Mouse (Mus musculus) E14TG2a.4 (cell line): Measurements from ENCODE around the gene Bpifc.
A peak's percentile ranks its signal among the peaks of the same experiment; 100 is the strongest.

Experiments
- H3K27me3 ChIP-seq: 2 replicates; pipeline ENCODE4 v1.6.1; 2014; ENCODE audit warnings: low read length, control low read depth; ENCODE audit not compliant: insufficient read depth
- H3K36me3 ChIP-seq: 2 replicates; pipeline ENCODE4 v1.6.1; 2014; ENCODE audit warnings: low read length, control low read depth; ENCODE audit not compliant: insufficient read depth
- H3K4me1 ChIP-seq: replicated peaks from 2 replicates; pipeline ENCODE4 v1.6.1; 2014; ENCODE audit warnings: low read depth, low read length, control low read depth
- H3K4me3 ChIP-seq: replicated peaks from 2 replicates; pipeline ENCODE4 v1.5.1; 2014; ENCODE audit warnings: mild to moderate bottlenecking, low read length
- H3K9me3 ChIP-seq: 2 replicates; pipeline ENCODE4 v1.6.1; 2014; ENCODE audit warnings: low read length, control low read depth
- CTCF ChIP-seq: conservative IDR thresholded peaks from 2 replicates; pipeline ENCODE4 v1.5.1; 2014; ENCODE audit warnings: low read length
- NANOG ChIP-seq: IDR thresholded peaks from 2 replicates; pipeline ENCODE4 v1.6.1; 2014; ENCODE audit warnings: borderline replicate concordance, low read length, mixed read lengths
- POU5F1 ChIP-seq: IDR thresholded peaks from 2 replicates; pipeline ENCODE4 v1.6.1; 2014; ENCODE audit warnings: low read length, borderline replicate concordance

Bpifc gene

GRCm38 (mm10) chr10:86022474-86022816, 10.8 kb upstream of the Bpifc start:
- TF ChIP-seq NANOG (no peak), CTCF (no peak), POU5F1 (no peak)
- H3K9me3 ChIP-seq = no peaks in the 10 kb centered on the region
- H3K4me1 ChIP-seq = peaks cover 57% of the 10 kb centered on the region
- H3K4me3 ChIP-seq = peak overlapping the region; percentile 93
- peaks cover 24% of the 10 kb centered on the region for H3K36me3 ChIP-seq
- H3K27me3 ChIP-seq = no peaks in the 10 kb centered on the region

- H3K36me3 ChIP-seq = peaks cover 22% of the 10 kb centered on the region
- no peaks in the 10 kb centered on the region for H3K9me3 ChIP-seq
- TF ChIP-seq CTCF = no peak; the same call in 1 of the 2 replicates
- no peak for TF ChIP-seq POU5F1
- no peak for TF ChIP-seq NANOG
- H3K27me3 ChIP-seq = no peaks in the 10 kb centered on the region
- peaks cover 62% of the 10 kb centered on the region for H3K4me1 ChIP-seq
- H3K4me3 ChIP-seq = peak within 1 kb of the TSS; percentile 93
Observed at GRCm38 (mm10) chr10:86021749-86022473, 10.2 kb upstream of the Bpifc start, which contains the start of gene Fbxo7. Gene Fbxo7 (plus strand): TSS chr10:86021972.

- Histone ChIP-seq H3K4me3 (peak overlapping the region; percentile 93), H3K4me1 (peaks cover 66% of the 10 kb centered on the region), H3K9me3 (no peaks in the 10 kb centered on the region), H3K27me3 (no peaks in the 10 kb centered on the region), H3K36me3 (peaks cover 20% of the 10 kb centered on the region)
- TF ChIP-seq CTCF = no peak
- TF ChIP-seq NANOG = no peak
Observed at GRCm38 (mm10) chr10:86021408-86021748, 9.7 kb upstream of the Bpifc start.

GRCm38 (mm10) chr10:86018813-86019212, 7.1 kb upstream of the Bpifc start:
- H3K36me3 ChIP-seq = no peaks in the 10 kb centered on the region
- peaks cover 64% of the 10 kb centered on the region for H3K4me1 ChIP-seq

GRCm38 (mm10) chr10:86017781-86018180, 6.1 kb upstream of the Bpifc start:
- TF ChIP-seq POU5F1 = no peak
- TF ChIP-seq CTCF = no peak
- no peak for TF ChIP-seq NANOG
- Histone ChIP-seq H3K9me3 (no peaks in the 10 kb centered on the region), H3K27me3 (no peaks in the 10 kb centered on the region), H3K4me3 (no peak overlapping the region; the same call in 1 of the 2 replicates), H3K36me3 (no peaks in the 10 kb centered on the region), H3K4me1 (peaks cover 53% of the 10 kb centered on the region)

More at GRCm38 (mm10) chr10:86018813-86019212, 7.1 kb upstream of the Bpifc start:
- peak overlapping the region; percentile 24; the same call in 1 of the 2 replicates for H3K4me3 ChIP-seq
- H3K27me3 ChIP-seq = no peaks in the 10 kb centered on the region
- no peaks in the 10 kb centered on the region for H3K9me3 ChIP-seq
- TF ChIP-seq CTCF = no peak
- TF ChIP-seq NANOG = peak; percentile 26; the same call in 1 of the 2 replicates

DNA sequence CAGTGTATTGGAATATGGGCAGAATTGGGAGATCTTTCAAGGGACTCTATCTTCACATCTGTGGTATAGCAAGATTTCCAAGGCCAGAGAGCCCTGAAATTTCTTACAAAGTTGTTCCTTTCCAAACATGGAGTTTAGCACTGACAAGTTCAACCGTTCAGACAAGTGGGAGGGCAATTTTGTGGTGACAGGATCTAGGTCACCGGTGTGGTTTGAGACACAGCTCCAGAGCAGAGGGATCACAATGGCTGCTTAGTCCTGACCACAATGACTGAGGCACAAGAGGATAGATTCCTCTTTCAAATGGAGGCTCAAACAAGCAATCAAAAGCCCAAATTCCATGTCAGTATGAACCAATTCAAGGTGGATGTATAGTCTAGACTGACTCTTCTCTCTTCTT, 523 bp downstream of the Bpifc start:
- Histone ChIP-seq H3K4me1 (0 out of 2 replicates have a peak, but pooled peaks cover 3% of the 10 kb centered on the region), H3K27me3 (0 out of 2 replicates have a peak, but pooled peaks cover 10% of the 10 kb centered on the region), H3K9me3 (no peaks in the 10 kb centered on the region), H3K4me3 (no peak overlapping the region), H3K36me3 (no peaks in the 10 kb centered on the region)
- TF ChIP-seq CTCF (no peak), POU5F1 (no peak), NANOG (no peak)

GRCm38 (mm10) chr10:86010636-86011035, 1.1 kb downstream of the Bpifc start:
- Histone ChIP-seq H3K36me3 (no peaks in the 10 kb centered on the region), H3K4me1 (no peaks in the 10 kb centered on the region), H3K4me3 (no peak overlapping the region), H3K9me3 (no peaks in the 10 kb centered on the region), H3K27me3 (0 out of 2 replicates have a peak, but pooled peaks cover 10% of the 10 kb centered on the region)
- TF ChIP-seq CTCF (no peak), NANOG (no peak), POU5F1 (no peak)

DNA sequence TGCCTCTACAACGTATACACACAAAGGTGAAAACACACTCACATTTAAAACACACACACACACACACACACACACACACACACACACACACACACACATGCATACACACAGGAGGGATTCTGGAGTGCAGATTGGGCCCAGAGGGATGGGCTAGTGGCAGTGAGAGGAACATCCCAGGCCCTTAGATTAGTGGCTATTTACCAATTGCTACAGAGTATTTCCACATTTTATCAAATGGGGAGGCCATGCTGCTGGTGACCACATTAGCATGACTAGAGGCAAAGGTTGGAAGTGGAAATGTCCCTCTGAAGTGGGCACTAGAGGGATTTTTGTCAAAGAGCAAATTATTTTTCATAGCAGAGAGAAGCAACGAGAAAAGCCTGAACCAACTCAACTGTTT, 2.0 kb downstream of the Bpifc start:
- Histone ChIP-seq H3K27me3 (0 out of 2 replicates have a peak, but pooled peaks cover 10% of the 10 kb centered on the region), H3K36me3 (no peaks in the 10 kb centered on the region), H3K4me3 (no peak overlapping the region), H3K9me3 (no peaks in the 10 kb centered on the region), H3K4me1 (no peaks in the 10 kb centered on the region)
- no peak for TF ChIP-seq CTCF
- no peak for TF ChIP-seq NANOG
- TF ChIP-seq POU5F1 = no peak

DNA sequence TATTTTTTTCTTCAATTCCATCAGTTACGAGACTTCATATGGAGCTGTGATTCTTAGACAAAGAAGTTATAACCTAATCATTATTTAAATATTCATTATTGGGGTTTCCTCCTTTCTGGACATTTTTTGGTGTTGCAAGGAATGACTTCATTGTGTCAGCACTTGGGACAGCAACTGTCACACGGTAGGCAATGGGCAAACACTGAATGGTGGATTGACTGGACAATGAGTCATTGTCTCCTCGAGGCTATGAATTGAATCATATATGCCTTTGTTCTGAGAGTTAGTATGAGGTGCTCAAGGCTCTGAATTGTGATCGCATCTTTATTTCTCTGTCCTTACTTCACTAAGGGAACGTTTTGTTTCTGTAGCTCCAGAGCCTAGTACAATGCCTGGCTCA, 5.2 kb downstream of the Bpifc start:
- Histone ChIP-seq H3K4me3 (no peak overlapping the region), H3K36me3 (no peaks in the 10 kb centered on the region), H3K9me3 (no peaks in the 10 kb centered on the region), H3K27me3 (0 out of 2 replicates have a peak, but pooled peaks cover 8% of the 10 kb centered on the region), H3K4me1 (no peaks in the 10 kb centered on the region)
- TF ChIP-seq CTCF (no peak), NANOG (no peak), POU5F1 (no peak)
